Mouse (Mus musculus): ENCODE results near the gene Mex3b. TPM values are rescaled to one million over a fixed set of nuclear protein-coding genes. Genes with fewer than 3 reads are reported as not detected.

Gene Mex3b
- polyA plus RNA-seq, 3 experiments from 2014 or later: 1.5 to 1.8 (median 1.7) TPM

Other genes starting within 250 kb of the Mex3b start
- gene Saxo2, start 218.8 kb upstream of the Mex3b start, polyA plus RNA-seq (2017; shearing (Covaris generic)): not detected
- gene Efl1, start 218.7 kb upstream of the Mex3b start, polyA plus RNA-seq (2017; shearing (Covaris generic)): 10 to 100 TPM; 33.2 to 48.4 (median 42.7) TPM